Mouse (Mus musculus) forebrain, embryonic 16.5 days (tissue): ENCODE data around the gene Xrra1. TPM values are rescaled to one million over a fixed set of nuclear protein-coding genes. Genes with fewer than 3 reads are reported as not detected.
A peak's percentile ranks its signal among the peaks of the same experiment; 100 is the strongest.

Source experiments
- ATAC-seq: fragments of 200-750 bp; cut with Nextera tagmentation; 2 replicates; pipeline ENCODE4 v1.8.0; 2017; ENCODE audit warnings: mild to moderate bottlenecking, moderate library complexity
- H3K27ac ChIP-seq: fragments of 300-500 bp; sonication (generic); 2 replicates; pipeline ENCODE4 v1.5.1; 2014; ENCODE audit warnings: low read length, control low read depth
- H3K27me3 ChIP-seq: fragments of 300-500 bp; sonication (generic); replicated peaks from 2 replicates; pipeline ENCODE4 v1.6.1; 2014; ENCODE audit warnings: low read length; ENCODE audit not compliant: control insufficient read depth, insufficient read depth
- H3K36me3 ChIP-seq: fragments of 300-500 bp; sonication (generic); 2 replicates; pipeline ENCODE4 v1.6.1; 2014; ENCODE audit not compliant: control insufficient read depth, insufficient read depth
- H3K4me1 ChIP-seq: fragments of 300-500 bp; sonication (generic); replicated peaks from 2 replicates; pipeline ENCODE4 v1.6.1; 2014; ENCODE audit warnings: low read length; ENCODE audit not compliant: control insufficient read depth, insufficient read depth
- H3K4me2 ChIP-seq: fragments of 300-500 bp; sonication (generic); 2 replicates; pipeline ENCODE4 v1.6.1; 2014; ENCODE audit warnings: mild to moderate bottlenecking, low read length, control low read depth
- H3K4me3 ChIP-seq: fragments of 300-500 bp; sonication (generic); replicated peaks from 2 replicates; pipeline ENCODE4 v1.5.1; 2014; ENCODE audit warnings: mild to moderate bottlenecking, low read length, control low read depth
- H3K9ac ChIP-seq: fragments of 300-500 bp; sonication (generic); replicated peaks from 2 replicates; pipeline ENCODE4 v1.6.1; 2014; ENCODE audit warnings: low read depth, low read length, control low read depth
- H3K9me3 ChIP-seq: fragments of 300-500 bp; sonication (generic); 2 replicates; pipeline ENCODE4 v1.6.1; 2016; ENCODE audit warnings: low read length; ENCODE audit not compliant: control insufficient read depth
- WGBS: fragments of 180-500 bp; shearing (Covaris S2); extraction: QIAGEN DNeasy Blood & Tissue Kit; methylation state at CpG from one replicate; pipeline ENCODE4 v1.1.7; 2014; 5-methylcytosine and 5-hydroxymethylcytosine counted together
- polyA plus RNA-seq: library from polyadenylated mRNA; unstranded; fragments of >200 nt; fragmentation: Nextera tagmentation; extraction: Ambion mirVana; gene quantifications from 2 replicates; pipeline ENCODE4 v1.2.1, GENCODE M21; 2015

The Xrra1 gene
- polyA plus RNA-seq, 1 experiment from 2014 or later: 0.70 TPM

DNA sequence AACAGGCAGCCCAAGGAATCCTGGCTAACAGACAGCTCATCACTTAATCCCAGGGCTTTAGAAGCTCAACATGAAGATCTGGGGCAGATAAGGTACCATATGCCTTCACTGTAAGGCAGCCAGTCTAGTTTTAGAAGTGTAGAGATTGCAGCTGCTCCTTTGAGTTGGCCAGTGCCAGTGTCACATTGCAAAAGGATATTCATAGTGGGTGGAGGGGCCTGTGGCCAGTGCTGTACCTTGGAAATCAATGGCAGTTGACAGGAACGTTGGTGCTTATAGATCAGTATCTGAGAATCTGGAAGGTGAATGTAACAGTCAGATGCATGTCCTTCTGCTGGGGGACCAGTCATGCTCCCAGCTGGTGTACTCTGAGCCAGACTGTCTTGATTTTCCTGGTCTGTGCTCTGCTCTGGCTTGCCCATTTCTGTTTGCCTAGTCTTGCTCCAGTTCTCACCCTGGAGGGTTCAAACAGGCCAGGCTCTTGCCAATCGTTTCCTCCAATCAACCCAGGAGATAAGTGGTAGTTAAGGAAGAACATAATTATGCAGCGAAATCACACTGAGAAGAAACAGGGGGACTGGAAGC, 45.6 kb downstream of the Xrra1 start:
- WGBS: 68% methylated on average over 3 of the region's 3 CpGs
- ATAC-seq: no peak
- Histone ChIP-seq H3K36me3 (no peaks in the 10 kb centered on the region), H3K4me1 (no peaks in the 10 kb centered on the region), H3K9me3 (no peaks in the 10 kb centered on the region), H3K4me2 (no peak overlapping the region), H3K27ac (no peak overlapping the region), H3K27me3 (no peaks in the 10 kb centered on the region), H3K4me3 (no peak overlapping the region), H3K9ac (no peak overlapping the region)

DNA sequence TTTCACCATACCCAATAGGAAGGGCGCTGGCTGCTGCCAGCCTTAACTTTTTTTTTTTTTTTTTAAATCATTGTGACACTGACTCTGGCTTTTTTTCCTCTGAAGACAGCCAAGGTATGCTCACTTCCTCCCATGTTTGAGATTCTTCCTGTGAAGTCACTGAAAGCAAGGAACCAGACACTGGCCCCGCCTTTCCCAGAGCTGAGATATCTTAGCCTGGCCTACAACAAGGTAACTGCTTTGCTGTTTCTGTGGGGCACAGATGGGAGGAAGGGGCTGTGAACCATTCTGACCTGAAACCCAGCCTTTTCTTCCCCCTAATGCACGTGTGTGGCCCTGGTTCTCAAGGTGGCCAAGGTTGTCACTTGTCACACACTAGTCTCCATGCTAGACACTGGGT, 47.4 kb downstream of the Xrra1 start:
- no peak overlapping the region for H3K4me2 ChIP-seq
- no peaks in the 10 kb centered on the region for H3K9me3 ChIP-seq
- no peak for ATAC-seq
- H3K36me3 ChIP-seq: no peaks in the 10 kb centered on the region
- H3K27ac ChIP-seq: no peak overlapping the region
- H3K27me3 ChIP-seq: no peaks in the 10 kb centered on the region
- no peak overlapping the region for H3K4me3 ChIP-seq
- H3K4me1 ChIP-seq: no peaks in the 10 kb centered on the region
- H3K9ac ChIP-seq: no peak overlapping the region
- WGBS: 88% methylated on average over 3 of the region's 3 CpGs

DNA sequence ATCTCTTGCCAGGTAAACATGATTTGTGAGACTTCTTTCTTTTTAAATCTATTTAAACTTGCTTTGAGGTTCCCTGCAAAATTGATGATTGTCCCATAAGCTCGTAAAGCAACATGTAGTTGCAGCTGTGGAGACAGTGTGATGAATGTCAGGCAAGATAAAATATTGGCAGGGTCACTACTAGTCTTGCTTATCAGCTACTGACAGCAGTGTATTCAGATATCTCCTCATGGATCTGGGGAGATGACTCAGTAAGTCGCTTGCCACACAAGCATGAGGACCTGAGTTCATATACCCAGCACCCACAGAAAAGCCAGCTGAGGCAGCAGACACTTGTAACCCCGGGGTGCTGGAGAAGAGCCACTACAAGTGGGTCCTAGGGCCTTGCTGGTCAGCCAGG, 48.5 kb downstream of the Xrra1 start:
- Histone ChIP-seq H3K9me3 (no peaks in the 10 kb centered on the region), H3K4me2 (no peak overlapping the region), H3K27me3 (no peaks in the 10 kb centered on the region), H3K4me3 (no peak overlapping the region), H3K27ac (no peak overlapping the region), H3K4me1 (no peaks in the 10 kb centered on the region), H3K9ac (no peak overlapping the region), H3K36me3 (no peaks in the 10 kb centered on the region)
- no peak for ATAC-seq
- 86% methylated on average over 3 of the region's 3 CpGs for WGBS

DNA sequence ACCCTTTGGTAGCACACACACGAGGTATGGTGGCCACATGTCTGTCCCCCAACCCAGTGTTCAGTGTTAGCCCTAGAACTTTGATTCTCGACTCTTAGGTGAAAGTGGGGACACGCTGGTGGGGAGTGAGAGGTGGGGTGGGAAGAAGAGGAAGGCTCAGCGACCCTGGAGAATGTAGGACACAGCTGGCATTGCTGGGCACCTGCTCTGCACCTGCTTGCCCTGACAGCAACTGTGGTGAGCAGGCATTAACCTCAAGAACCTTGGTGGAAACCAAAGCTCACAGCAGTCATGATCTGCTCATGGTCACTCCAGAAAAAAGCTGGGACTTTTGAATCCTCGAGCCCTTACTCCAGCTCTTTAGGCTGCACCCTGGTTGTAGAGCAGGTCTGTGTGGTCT, 52.1 kb downstream of the Xrra1 start:
- no peaks in the 10 kb centered on the region for H3K27me3 ChIP-seq
- no peak overlapping the region for H3K4me3 ChIP-seq
- no peak overlapping the region for H3K27ac ChIP-seq
- no peaks in the 10 kb centered on the region for H3K9me3 ChIP-seq
- 76% methylated on average over 5 of the region's 5 CpGs for WGBS
- H3K9ac ChIP-seq: no peak overlapping the region
- no peaks in the 10 kb centered on the region for H3K4me1 ChIP-seq
- no peaks in the 10 kb centered on the region for H3K36me3 ChIP-seq
- ATAC-seq: no peak
- no peak overlapping the region for H3K4me2 ChIP-seq

DNA sequence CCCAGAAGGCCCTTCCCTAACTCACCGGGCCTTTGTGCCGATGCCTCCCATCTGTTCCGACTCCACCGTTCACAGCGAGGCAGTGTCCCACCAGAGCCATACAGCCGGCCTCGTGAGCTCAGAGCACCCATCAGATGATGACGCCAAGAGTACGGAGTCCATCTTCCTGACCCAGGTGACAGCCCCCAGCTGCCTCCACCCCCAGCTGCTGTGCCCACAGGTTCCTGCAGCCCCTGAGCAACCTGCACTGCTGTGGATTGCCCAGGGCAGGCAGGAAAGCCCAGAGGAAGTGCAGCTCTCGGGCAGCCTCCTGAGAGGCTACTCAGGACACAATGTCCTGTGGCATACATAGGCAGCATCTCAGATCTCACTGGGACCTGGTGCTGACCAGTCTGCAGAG, 55.4 kb downstream of the Xrra1 start:
- no peak overlapping the region for H3K9ac ChIP-seq
- peaks cover 13% of the 10 kb centered on the region for H3K4me1 ChIP-seq
- ATAC-seq: no peak
- no peaks in the 10 kb centered on the region for H3K36me3 ChIP-seq
- 86% methylated on average over 10 of the region's 10 CpGs for WGBS
- no peak overlapping the region for H3K27ac ChIP-seq
- no peaks in the 10 kb centered on the region for H3K9me3 ChIP-seq
- peaks cover 5% of the 10 kb centered on the region; the same call in 1 of the 2 replicates for H3K27me3 ChIP-seq
- no peak overlapping the region for H3K4me2 ChIP-seq
- no peak overlapping the region for H3K4me3 ChIP-seq

DNA sequence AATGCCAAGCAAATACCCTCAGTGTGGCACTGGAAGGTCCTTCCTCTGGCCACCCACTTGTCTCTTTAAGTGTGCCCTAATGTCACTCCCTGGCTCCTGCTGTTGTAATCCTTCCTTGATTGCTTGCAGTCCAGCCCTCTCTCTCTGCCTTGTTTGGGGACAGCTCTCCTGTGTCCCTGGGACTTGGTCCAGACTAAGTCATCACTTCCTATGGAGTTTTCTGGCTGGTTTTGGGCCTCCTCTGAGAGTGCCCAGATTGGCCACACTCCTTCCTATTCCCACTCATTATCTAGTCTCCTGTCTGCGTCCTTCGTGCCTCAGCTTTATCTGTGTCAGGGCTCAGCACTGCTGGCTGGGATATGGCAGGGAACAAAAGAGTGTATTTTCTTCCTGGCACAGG, 56.6 kb downstream of the Xrra1 start:
- no peak for ATAC-seq
- H3K9ac ChIP-seq: no peak overlapping the region
- H3K36me3 ChIP-seq: no peaks in the 10 kb centered on the region
- H3K27ac ChIP-seq: no peak overlapping the region
- H3K4me1 ChIP-seq: peaks cover 13% of the 10 kb centered on the region
- no peak overlapping the region for H3K4me2 ChIP-seq
- 75% methylated on average over 2 of the region's 2 CpGs for WGBS
- H3K9me3 ChIP-seq: no peaks in the 10 kb centered on the region
- H3K4me3 ChIP-seq: no peak overlapping the region
- peaks cover 5% of the 10 kb centered on the region; the same call in 1 of the 2 replicates for H3K27me3 ChIP-seq

DNA sequence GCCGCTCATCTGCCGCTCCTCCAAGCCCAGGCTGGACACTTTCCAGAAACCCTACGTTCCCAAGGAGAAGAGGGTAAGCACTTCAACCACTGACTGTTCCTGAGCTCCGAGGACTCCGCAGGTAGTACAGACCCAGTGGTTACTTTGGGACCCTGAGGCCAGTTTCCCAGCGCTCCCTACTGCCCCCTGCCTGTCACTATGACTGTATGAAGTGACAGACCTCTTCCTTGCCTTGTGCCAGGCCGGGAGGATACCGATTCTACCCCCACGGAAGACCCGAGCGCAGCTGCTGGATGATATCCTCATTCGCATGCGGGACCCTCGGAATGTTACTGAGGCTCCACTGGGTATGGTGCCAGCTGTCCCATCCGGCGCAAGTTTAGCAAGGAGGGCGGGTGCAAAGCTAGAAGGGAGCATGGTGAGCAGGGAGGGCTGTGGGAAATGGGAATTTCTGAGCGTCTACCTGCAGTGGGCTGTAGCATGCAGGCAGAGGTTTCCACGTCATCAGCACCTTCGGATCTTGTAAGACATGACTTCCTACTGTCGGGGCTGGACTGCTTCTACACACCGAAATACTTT, 57.9 kb downstream of the Xrra1 start:
- no peaks in the 10 kb centered on the region for H3K36me3 ChIP-seq
- H3K4me1 ChIP-seq: peaks cover 13% of the 10 kb centered on the region
- no peak overlapping the region for H3K27ac ChIP-seq
- H3K9me3 ChIP-seq: no peaks in the 10 kb centered on the region
- peak; percentile 17; the same call in 1 of the 2 replicates for ATAC-seq
- H3K9ac ChIP-seq: peak overlapping the region; percentile 53
- H3K27me3 ChIP-seq: peaks cover 5% of the 10 kb centered on the region; the same call in 1 of the 2 replicates
- H3K4me3 ChIP-seq: peak overlapping the region; percentile 35
- H3K4me2 ChIP-seq: peak overlapping the region; percentile 66
- WGBS: 2% methylated on average over 22 of the region's 22 CpGs

DNA sequence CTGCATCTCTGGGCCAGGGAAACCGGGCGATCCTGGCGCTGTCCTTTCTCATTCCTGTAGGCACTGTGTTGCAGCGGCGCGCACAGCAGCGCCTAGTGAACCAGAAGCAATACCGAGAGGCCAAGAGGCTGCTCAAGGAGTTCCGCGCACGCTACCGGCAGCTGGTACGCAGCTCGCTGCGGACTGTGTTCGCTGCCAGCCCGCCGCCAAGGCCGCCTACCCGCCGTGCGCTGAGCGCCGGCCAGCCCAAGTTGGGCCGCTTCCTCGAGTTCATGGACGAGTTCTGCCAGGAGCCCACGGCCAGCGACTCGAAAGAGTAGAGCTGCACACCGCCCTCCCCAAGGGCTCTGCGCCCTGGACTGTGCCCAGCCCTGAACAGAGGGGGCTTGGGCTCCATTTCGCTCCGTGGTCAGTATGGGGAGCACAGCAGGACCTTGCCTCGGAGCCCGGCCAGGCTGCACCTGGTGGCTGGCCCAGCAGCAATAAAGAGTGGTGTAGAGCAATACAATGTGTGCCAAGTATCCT, 58.5 kb downstream of the Xrra1 start:
- peak; percentile 70 for ATAC-seq
- Histone ChIP-seq H3K4me3 (peak overlapping the region; percentile 35), H3K27ac (no peak overlapping the region), H3K27me3 (peaks cover 5% of the 10 kb centered on the region; the same call in 1 of the 2 replicates), H3K4me2 (peak overlapping the region; percentile 66), H3K9me3 (no peaks in the 10 kb centered on the region), H3K36me3 (no peaks in the 10 kb centered on the region; the same call in 1 of the 2 replicates), H3K4me1 (peaks cover 13% of the 10 kb centered on the region), H3K9ac (peak overlapping the region; percentile 53)
- WGBS: under 1% methylated on average over 36 of the region's 36 CpGs

DNA sequence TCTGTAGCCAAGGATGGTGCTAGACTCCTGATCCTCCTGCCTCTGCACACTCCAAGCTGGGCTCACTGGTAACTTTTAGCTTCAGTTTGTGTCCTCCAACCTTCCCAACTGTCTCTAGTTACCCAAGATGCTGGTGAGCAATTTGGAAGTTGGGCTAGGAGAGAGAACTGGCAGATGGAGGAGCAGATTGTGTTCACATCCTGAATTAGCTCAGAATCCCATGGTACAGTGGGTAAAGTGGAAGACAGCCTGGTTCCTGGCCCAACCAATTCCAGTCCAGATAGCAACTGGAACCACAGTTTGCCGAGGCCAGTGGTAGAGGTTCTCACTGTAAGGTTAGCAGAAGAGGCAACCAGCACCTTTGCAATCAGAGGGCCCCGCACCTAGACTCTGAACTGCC, 60.2 kb downstream of the Xrra1 start:
- Histone ChIP-seq H3K27ac (no peak overlapping the region), H3K9me3 (no peaks in the 10 kb centered on the region), H3K4me1 (peaks cover 13% of the 10 kb centered on the region), H3K27me3 (peaks cover 5% of the 10 kb centered on the region; the same call in 1 of the 2 replicates), H3K9ac (no peak overlapping the region), H3K4me2 (no peak overlapping the region), H3K36me3 (peaks cover 5% of the 10 kb centered on the region; the same call in 1 of the 2 replicates), H3K4me3 (no peak overlapping the region)
- ATAC-seq: no peak
- WGBS: 85% methylated on average over 2 of the region's 2 CpGs
